Mouse (Mus musculus): Measurements from ENCODE around the gene Cox8b. TPM values are rescaled to one million over a fixed set of nuclear protein-coding genes. Genes with fewer than 3 reads are reported as not detected.

Gene Cox8b
- polyA plus RNA-seq (2014; fragmentation: Nextera tagmentation; extraction: Ambion mirVana): not detected in 2 replicates

DNA sequence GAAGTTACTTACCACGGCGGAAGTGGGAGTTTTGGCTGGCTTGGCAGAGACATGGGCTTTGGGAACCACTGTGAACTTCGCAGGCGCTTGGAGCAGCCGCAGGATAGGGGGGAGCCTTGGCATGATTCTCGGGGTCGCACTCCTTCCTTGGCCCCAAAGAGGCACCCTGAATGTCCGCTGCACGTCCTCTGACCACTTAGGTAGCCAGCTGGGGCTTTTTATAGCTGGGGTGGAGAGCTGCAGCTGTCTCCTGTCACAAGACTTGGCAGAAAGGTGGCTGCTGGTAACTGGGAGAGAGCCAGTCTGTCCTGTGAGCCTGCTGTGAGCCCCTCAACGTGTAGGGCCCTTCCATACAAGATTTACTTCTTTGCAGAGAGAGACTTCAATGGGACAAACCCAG, at the start of gene Cox8b:
TSS of gene Cox8b (minus strand) at position 227 of the 400 bp plus-strand sequence.
- Histone ChIP-seq H3K4me1 (ENCODE audit: control insufficient read depth, insufficient read depth, low read length) (no peaks in the 10 kb centered on the region), H3K4me3 (ENCODE audit: low read depth, low read length) (no peak within 1 kb of the TSS), H3K4me2 (ENCODE audit: low read depth, low read length) (no peak within 1 kb of the TSS), H3K36me3 (ENCODE audit: control insufficient read depth, insufficient read depth, low read length) (peaks cover 24% of the 10 kb centered on the region), H3K27me3 (ENCODE audit: control insufficient read depth, insufficient read depth, low read length) (no peaks in the 10 kb centered on the region), H3K9ac (replicated peaks; ENCODE audit: low read depth, low read length) (no peak within 1 kb of the TSS), H3K27ac (ENCODE audit: low read depth, low read length) (no peak within 1 kb of the TSS), H3K9me3 (ENCODE audit: control insufficient read depth, low read length) (no peaks in the 10 kb centered on the region)
- WGBS: 77% methylated on average over 10 of the region's 10 CpGs
- ATAC-seq (ENCODE audit: low read depth): no peak

DNA sequence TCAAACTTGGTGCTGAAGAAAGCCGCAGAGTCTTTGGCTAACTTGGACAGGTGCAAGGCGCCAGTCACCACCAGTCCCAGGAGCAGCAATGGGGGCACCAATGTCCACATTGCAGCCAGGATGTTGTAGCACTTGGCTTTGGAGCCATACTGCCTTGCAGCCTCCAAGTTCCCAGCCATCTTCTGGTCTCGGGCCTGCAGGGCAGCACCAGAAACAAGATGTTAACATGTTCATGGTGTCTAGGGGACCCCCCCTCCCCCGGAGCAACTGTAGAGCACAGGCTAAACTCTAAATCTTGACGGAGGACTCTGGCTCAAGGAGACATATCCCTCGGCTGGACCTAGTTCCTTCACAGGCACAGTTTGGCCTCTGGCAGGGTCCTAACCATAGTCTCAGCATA, 49.0 kb upstream of the Cox8b start:
- 0 out of 2 replicates have a peak, but pooled peaks cover 2% of the 10 kb centered on the region for H3K4me1 ChIP-seq (ENCODE audit: control insufficient read depth, insufficient read depth, low read length)
- H3K4me2 ChIP-seq (ENCODE audit: low read depth, low read length): no peak overlapping the region
- no peaks in the 10 kb centered on the region for H3K9me3 ChIP-seq (ENCODE audit: control insufficient read depth, low read length)
- no peak overlapping the region for H3K9ac ChIP-seq (replicated peaks; ENCODE audit: low read depth, low read length)
- no peak overlapping the region for H3K4me3 ChIP-seq (ENCODE audit: low read depth, low read length)
- no peaks in the 10 kb centered on the region for H3K27me3 ChIP-seq (ENCODE audit: control insufficient read depth, insufficient read depth, low read length)
- no peaks in the 10 kb centered on the region for H3K36me3 ChIP-seq (ENCODE audit: control insufficient read depth, insufficient read depth, low read length)
- 90% methylated on average over 6 of the region's 6 CpGs for WGBS
- ATAC-seq (ENCODE audit: low read depth): no peak
- no peak overlapping the region for H3K27ac ChIP-seq (ENCODE audit: low read depth, low read length)

DNA sequence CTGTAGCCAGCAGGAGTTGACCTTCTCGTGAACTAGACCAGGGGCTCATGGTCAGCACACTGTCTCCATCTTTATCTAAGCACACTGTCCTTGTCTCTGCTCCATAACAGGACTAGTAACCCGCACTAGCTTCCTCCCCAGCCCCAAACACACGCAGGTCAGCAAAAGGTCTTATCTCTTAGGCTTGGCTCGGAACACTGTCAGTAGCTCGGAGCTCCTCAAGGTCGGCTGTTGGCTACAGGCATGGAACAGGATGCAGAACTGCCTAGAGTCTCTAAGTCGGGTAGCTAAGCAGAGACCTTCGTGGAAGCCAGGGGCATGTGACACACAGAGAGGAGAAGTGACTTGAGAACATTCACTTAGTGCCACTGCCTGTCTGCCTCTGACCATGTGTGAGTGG, 47.9 kb upstream of the Cox8b start:
- H3K4me1 ChIP-seq (ENCODE audit: control insufficient read depth, insufficient read depth, low read length): no peaks in the 10 kb centered on the region
- no peaks in the 10 kb centered on the region for H3K9me3 ChIP-seq (ENCODE audit: control insufficient read depth, low read length)
- no peak for ATAC-seq (ENCODE audit: low read depth)
- no peaks in the 10 kb centered on the region for H3K36me3 ChIP-seq (ENCODE audit: control insufficient read depth, insufficient read depth, low read length)
- no peak overlapping the region for H3K9ac ChIP-seq (replicated peaks; ENCODE audit: low read depth, low read length)
- H3K27ac ChIP-seq (ENCODE audit: low read depth, low read length): no peak overlapping the region
- H3K27me3 ChIP-seq (ENCODE audit: control insufficient read depth, insufficient read depth, low read length): no peaks in the 10 kb centered on the region
- no peak overlapping the region for H3K4me3 ChIP-seq (ENCODE audit: low read depth, low read length)
- no peak overlapping the region for H3K4me2 ChIP-seq (ENCODE audit: low read depth, low read length)
- 92% methylated on average over 8 of the region's 8 CpGs for WGBS

DNA sequence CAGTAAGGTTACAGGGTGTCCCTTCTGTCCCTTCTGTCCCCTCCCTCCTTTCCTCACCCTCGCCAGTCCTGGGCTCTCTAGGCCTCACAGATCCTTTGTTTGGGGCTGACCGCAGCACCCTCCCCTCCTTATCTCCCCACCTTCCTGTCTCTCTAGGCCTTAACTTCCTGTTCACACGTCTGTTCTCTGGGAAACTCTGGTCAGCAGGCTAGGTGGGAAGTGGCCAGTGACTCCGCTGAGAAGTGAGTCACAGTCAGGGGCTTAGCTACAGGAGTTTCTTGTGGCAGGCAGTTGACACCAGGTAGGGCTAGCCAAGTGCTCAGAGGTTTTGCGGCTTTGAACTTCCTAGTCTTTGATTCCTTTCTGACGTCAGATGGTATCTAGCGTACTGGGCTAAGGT, 46.7 kb upstream of the Cox8b start:
- Histone ChIP-seq H3K9ac (replicated peaks; ENCODE audit: low read depth, low read length) (no peak overlapping the region), H3K4me3 (ENCODE audit: low read depth, low read length) (no peak overlapping the region), H3K4me1 (ENCODE audit: control insufficient read depth, insufficient read depth, low read length) (no peaks in the 10 kb centered on the region), H3K27me3 (ENCODE audit: control insufficient read depth, insufficient read depth, low read length) (no peaks in the 10 kb centered on the region), H3K9me3 (ENCODE audit: control insufficient read depth, low read length) (no peaks in the 10 kb centered on the region), H3K36me3 (ENCODE audit: control insufficient read depth, insufficient read depth, low read length) (no peaks in the 10 kb centered on the region), H3K27ac (ENCODE audit: low read depth, low read length) (no peak overlapping the region), H3K4me2 (ENCODE audit: low read depth, low read length) (no peak overlapping the region)
- no peak for ATAC-seq (ENCODE audit: low read depth)
- WGBS: 81% methylated on average over 7 of the region's 7 CpGs

DNA sequence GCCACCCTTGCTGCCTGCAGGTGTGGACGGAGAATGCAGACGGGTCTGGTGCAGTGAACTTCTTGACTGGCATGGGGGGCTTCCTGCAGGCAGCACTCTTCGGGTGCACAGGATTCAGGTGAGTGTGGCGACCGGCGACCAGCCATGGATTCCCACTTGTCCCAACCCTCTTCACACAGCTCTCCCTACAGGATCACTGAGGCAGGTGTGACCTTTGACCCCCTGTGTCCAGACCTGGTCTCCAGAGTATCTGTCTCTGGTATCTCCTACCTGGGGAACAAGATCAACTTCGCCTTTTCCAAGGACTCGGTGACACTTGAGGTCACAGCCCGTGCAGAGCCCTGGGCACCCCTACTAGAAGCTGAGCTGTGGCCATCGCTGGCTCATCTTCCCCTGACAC, 46.1 kb upstream of the Cox8b start:
- 92% methylated on average over 10 of the region's 10 CpGs for WGBS

DNA sequence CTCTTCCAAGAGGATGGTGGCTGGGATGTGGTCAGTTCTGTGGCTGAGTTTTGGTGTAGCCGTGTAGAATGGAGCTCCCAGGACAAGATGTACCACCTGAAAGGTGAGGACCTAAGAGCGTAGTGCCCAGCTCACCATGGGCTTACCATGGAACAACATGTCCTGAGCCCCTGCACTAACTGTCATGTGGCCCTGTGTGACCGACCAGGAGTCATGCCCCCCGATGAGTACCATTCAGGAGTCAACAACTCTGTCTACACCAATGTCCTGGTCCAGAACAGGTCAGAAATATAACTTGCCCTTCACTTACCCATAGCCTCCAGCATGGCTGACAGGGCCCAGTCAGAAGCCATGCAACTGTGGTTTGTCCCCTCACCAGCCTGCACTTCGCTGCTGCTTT, 45.0 kb upstream of the Cox8b start:
- no peak for ATAC-seq (ENCODE audit: low read depth)
- Histone ChIP-seq H3K27ac (ENCODE audit: low read depth, low read length) (no peak overlapping the region), H3K36me3 (ENCODE audit: control insufficient read depth, insufficient read depth, low read length) (no peaks in the 10 kb centered on the region), H3K4me2 (ENCODE audit: low read depth, low read length) (no peak overlapping the region), H3K27me3 (ENCODE audit: control insufficient read depth, insufficient read depth, low read length) (no peaks in the 10 kb centered on the region), H3K4me3 (ENCODE audit: low read depth, low read length) (no peak overlapping the region), H3K9ac (replicated peaks; ENCODE audit: low read depth, low read length) (no peak overlapping the region), H3K4me1 (ENCODE audit: control insufficient read depth, insufficient read depth, low read length) (no peaks in the 10 kb centered on the region), H3K9me3 (ENCODE audit: control insufficient read depth, low read length) (no peaks in the 10 kb centered on the region)
- 95% methylated on average over 5 of the region's 5 CpGs for WGBS

More for the DNA sequence above, 46.1 kb upstream of the Cox8b start:
- Histone ChIP-seq H3K9ac (replicated peaks; ENCODE audit: low read depth, low read length) (no peak overlapping the region), H3K27me3 (ENCODE audit: control insufficient read depth, insufficient read depth, low read length) (no peaks in the 10 kb centered on the region), H3K36me3 (ENCODE audit: control insufficient read depth, insufficient read depth, low read length) (no peaks in the 10 kb centered on the region), H3K27ac (ENCODE audit: low read depth, low read length) (no peak overlapping the region), H3K4me2 (ENCODE audit: low read depth, low read length) (no peak overlapping the region), H3K4me1 (ENCODE audit: control insufficient read depth, insufficient read depth, low read length) (no peaks in the 10 kb centered on the region), H3K9me3 (ENCODE audit: control insufficient read depth, low read length) (no peaks in the 10 kb centered on the region), H3K4me3 (ENCODE audit: low read depth, low read length) (no peak overlapping the region)
- ATAC-seq (ENCODE audit: low read depth): no peak

DNA sequence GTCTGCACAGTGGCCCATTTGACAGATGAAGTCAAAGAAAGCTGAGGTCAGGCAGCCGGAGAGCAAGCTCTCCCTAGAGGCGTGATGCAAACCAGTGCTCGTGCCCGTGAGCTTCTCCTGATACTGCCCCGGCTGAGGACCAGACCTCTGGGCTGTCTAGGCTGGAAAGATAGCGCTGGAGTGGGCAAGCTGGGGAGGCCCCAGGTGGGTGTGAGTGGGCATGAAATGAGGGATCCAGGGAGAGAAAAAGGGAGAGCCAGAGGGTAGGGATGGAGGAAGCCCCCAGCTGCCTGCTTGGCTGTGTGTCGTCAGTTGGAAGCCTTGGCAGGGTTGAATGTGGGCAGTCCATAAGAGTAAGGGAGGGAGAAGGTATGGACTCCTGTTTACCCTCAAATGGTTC, 44.0 kb upstream of the Cox8b start:
- no peak for ATAC-seq (ENCODE audit: low read depth)
- Histone ChIP-seq H3K36me3 (ENCODE audit: control insufficient read depth, insufficient read depth, low read length) (no peaks in the 10 kb centered on the region), H3K9ac (replicated peaks; ENCODE audit: low read depth, low read length) (no peak overlapping the region), H3K4me3 (ENCODE audit: low read depth, low read length) (no peak overlapping the region), H3K4me1 (ENCODE audit: control insufficient read depth, insufficient read depth, low read length) (peaks cover 5% of the 10 kb centered on the region; the same call in 1 of the 2 replicates), H3K27ac (ENCODE audit: low read depth, low read length) (no peak overlapping the region), H3K4me2 (ENCODE audit: low read depth, low read length) (no peak overlapping the region), H3K27me3 (ENCODE audit: control insufficient read depth, insufficient read depth, low read length) (no peaks in the 10 kb centered on the region), H3K9me3 (ENCODE audit: control insufficient read depth, low read length) (no peaks in the 10 kb centered on the region)
- 94% methylated on average over 7 of the region's 7 CpGs for WGBS

DNA sequence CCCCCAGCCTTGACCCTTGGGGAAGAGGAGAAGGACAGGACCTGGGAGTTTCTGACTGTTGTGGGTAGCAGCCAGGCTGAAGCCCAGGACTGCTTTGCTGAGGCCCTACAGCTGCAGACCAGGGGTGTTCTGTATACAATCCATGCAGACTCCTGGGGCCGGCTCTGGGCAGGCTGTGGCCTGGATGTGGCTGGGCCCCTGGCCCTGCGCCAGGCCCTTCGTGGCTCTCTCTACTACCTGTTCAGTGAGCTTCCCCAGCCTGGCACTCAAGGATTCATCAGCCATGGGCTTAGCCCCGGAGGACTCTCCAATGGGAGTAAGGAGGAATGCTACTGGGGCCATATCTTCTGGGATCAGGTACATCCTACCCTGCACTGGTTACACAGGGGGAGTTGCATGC, 43.1 kb upstream of the Cox8b start:
- H3K4me3 ChIP-seq (ENCODE audit: low read depth, low read length): no peak overlapping the region
- H3K9ac ChIP-seq (replicated peaks; ENCODE audit: low read depth, low read length): no peak overlapping the region
- H3K9me3 ChIP-seq (ENCODE audit: control insufficient read depth, low read length): no peaks in the 10 kb centered on the region
- peaks cover 5% of the 10 kb centered on the region; the same call in 1 of the 2 replicates for H3K4me1 ChIP-seq (ENCODE audit: control insufficient read depth, insufficient read depth, low read length)
- no peak overlapping the region for H3K4me2 ChIP-seq (ENCODE audit: low read depth, low read length)
- H3K36me3 ChIP-seq (ENCODE audit: control insufficient read depth, insufficient read depth, low read length): no peaks in the 10 kb centered on the region
- H3K27ac ChIP-seq (ENCODE audit: low read depth, low read length): no peak overlapping the region
- no peaks in the 10 kb centered on the region for H3K27me3 ChIP-seq (ENCODE audit: control insufficient read depth, insufficient read depth, low read length)
- no peak for ATAC-seq (ENCODE audit: low read depth)
- 85% methylated on average over 4 of the region's 4 CpGs for WGBS

DNA sequence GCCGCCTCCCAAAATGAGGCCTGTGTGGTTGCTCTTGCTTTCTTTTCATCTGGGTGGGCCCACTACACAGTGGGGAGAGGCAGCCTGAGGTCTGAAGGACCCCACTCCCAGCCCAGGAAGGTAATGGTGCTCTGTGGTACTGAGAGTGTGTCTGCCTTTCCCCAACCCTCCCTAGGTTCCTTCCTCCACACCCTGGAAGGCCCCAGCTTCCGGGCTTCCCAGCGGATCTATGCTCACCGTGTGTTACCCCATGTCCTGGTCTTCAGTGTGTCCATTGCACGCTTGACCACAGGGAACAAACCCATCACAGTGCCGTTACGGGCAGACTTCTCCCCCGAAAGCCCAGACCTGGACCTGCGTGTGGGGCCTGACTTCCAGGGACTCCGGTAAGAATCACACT, 42.6 kb upstream of the Cox8b start:
- no peak overlapping the region for H3K4me2 ChIP-seq (ENCODE audit: low read depth, low read length)
- WGBS: 89% methylated on average over 10 of the region's 10 CpGs
- ATAC-seq (ENCODE audit: low read depth): no peak
- H3K36me3 ChIP-seq (ENCODE audit: control insufficient read depth, insufficient read depth, low read length): no peaks in the 10 kb centered on the region
- H3K9ac ChIP-seq (replicated peaks; ENCODE audit: low read depth, low read length): no peak overlapping the region
- H3K4me3 ChIP-seq (ENCODE audit: low read depth, low read length): no peak overlapping the region
- H3K27ac ChIP-seq (ENCODE audit: low read depth, low read length): no peak overlapping the region
- no peaks in the 10 kb centered on the region for H3K9me3 ChIP-seq (ENCODE audit: control insufficient read depth, low read length)
- H3K4me1 ChIP-seq (ENCODE audit: control insufficient read depth, insufficient read depth, low read length): peaks cover 5% of the 10 kb centered on the region; the same call in 1 of the 2 replicates
- H3K27me3 ChIP-seq (ENCODE audit: control insufficient read depth, insufficient read depth, low read length): no peaks in the 10 kb centered on the region
